Mouse (Mus musculus): ENCODE measurements around the gene Gm14124. TPM values are rescaled to one million over a fixed set of nuclear protein-coding genes. Genes with fewer than 3 reads are reported as not detected.
"Not testable (repeated sequence)": the region's sequence is repeated elsewhere in the genome, so short reads cannot be mapped to it uniquely, and the experiment has no call there.

The Gm14124 gene
- polyA plus RNA-seq (2016; fragmentation: Nextera tagmentation; extraction: Ambion mirVana) = 0.05 TPM in 2 replicates

DNA sequence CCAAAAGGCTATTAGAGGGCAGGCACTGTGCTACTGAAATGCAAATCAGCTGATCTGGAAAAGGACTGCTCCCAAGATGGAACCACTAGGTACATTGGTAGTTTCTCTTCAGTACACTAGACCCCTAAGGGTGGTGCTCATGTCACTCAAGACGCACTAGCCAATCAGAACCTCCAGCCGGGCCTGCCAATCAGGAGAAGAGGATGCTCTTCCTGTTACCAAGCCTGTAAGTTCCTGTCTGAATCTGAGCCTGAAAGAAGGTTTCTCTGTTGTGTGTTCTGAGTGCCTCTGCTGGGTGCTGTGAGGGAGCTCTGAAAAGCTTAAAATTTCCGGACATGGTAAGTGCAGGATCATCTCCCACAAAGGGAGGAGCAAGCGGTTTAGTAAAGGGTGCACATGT lies at the start of gene Gm14124:
TSS of gene Gm14124 (plus strand) at position 227 of the 400 bp plus-strand sequence.
- not testable (repeated sequence) for H3K27ac ChIP-seq; H3K4me1 ChIP-seq; DNase-seq (ENCODE audit: extremely low spot score, low spot score); H3K9me3 ChIP-seq; H3K36me3 ChIP-seq (replicated peaks); H3K27me3 ChIP-seq (ENCODE audit: poor library complexity, severe bottlenecking); H3K4me3 ChIP-seq
- 80% methylated on average over 4 of the region's 4 CpGs for WGBS

- H3K27me3 ChIP-seq (ENCODE audit: poor library complexity, severe bottlenecking); H3K36me3 ChIP-seq (replicated peaks); H3K9me3 ChIP-seq; H3K4me1 ChIP-seq: not testable (repeated sequence)
- 4% methylated on average over 15 of the region's 15 CpGs for WGBS
- Histone ChIP-seq H3K4me3 (peak within 1 kb of the TSS; percentile 51), H3K27ac (peak within 1 kb of the TSS; percentile 80)
- DNase-seq (ENCODE audit: extremely low spot score, low spot score) = peak; percentile 43
Observed at GRCm38 (mm10) chr2:150217600-150218362, 39.5 kb upstream of the Gm14124 start, which contains the start of gene Zfp937. Gene Zfp937 (plus strand): TSS chr2:150218073.

- not testable (repeated sequence) for H3K9me3 ChIP-seq; H3K36me3 ChIP-seq (replicated peaks); DNase-seq (ENCODE audit: extremely low spot score, low spot score); H3K27me3 ChIP-seq (ENCODE audit: poor library complexity, severe bottlenecking); H3K4me1 ChIP-seq
- Histone ChIP-seq H3K4me3 (peak overlapping the region; percentile 51), H3K27ac (peak overlapping the region; percentile 80)
- WGBS = 14% methylated on average over 3 of the region's 4 CpGs
Observed at GRCm38 (mm10) chr2:150218363-150218725, 39.0 kb upstream of the Gm14124 start.

DNA sequence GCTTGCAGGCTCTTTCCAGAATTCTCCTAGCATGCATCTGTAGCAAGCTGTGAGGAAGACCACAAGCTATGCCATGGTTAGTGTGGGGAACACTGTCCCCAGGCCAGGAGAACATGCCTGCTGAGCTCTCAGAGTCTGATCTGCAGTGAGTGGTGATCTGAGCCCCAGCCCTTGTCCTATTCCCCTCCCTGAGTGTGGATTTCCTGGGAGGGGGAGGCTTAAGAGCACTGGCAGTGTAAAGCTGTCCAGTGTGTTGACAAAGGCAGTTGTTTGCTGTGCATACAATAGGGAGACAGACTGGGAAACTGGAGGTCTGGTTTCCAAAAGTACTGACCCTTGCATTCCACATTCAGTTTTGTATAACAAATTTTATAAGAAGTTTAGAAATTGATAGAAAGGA lies 34.1 kb upstream of the Gm14124 start:
- not testable (repeated sequence) for H3K4me1 ChIP-seq; H3K27ac ChIP-seq; H3K4me3 ChIP-seq; DNase-seq (ENCODE audit: extremely low spot score, low spot score); H3K27me3 ChIP-seq (ENCODE audit: poor library complexity, severe bottlenecking); H3K36me3 ChIP-seq (replicated peaks); H3K9me3 ChIP-seq

DNA sequence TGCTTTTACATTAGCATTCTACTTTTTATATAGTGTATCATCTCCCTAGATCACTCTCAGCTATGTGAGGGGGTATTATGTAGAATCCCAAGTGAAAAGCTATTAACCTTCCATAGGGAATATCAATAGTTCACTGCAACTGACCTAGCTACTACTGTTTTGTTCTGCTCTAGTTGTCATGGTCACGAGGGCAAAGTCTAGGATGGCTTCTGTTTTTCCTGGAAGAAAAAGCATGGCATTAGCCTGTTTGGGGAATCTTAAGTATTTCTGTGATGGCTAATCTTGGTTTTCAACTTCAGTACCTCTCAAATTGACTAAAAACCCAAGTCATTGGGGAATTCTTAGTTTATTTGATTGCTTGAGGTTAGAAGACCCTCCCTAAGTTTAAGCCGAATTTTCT lies 14.1 kb upstream of the Gm14124 start:
- no peaks in the 10 kb centered on the region for H3K4me1 ChIP-seq
- no peak overlapping the region for H3K4me3 ChIP-seq
- peaks cover 51% of the 10 kb centered on the region for H3K9me3 ChIP-seq
- peaks cover 26% of the 10 kb centered on the region for H3K36me3 ChIP-seq (replicated peaks)
- H3K27me3 ChIP-seq (ENCODE audit: poor library complexity, severe bottlenecking) = no peaks in the 10 kb centered on the region
- no peak overlapping the region for H3K27ac ChIP-seq
- no peak for DNase-seq (ENCODE audit: extremely low spot score, low spot score)
- WGBS = 86% methylated on average over 2 of the region's 2 CpGs

DNA sequence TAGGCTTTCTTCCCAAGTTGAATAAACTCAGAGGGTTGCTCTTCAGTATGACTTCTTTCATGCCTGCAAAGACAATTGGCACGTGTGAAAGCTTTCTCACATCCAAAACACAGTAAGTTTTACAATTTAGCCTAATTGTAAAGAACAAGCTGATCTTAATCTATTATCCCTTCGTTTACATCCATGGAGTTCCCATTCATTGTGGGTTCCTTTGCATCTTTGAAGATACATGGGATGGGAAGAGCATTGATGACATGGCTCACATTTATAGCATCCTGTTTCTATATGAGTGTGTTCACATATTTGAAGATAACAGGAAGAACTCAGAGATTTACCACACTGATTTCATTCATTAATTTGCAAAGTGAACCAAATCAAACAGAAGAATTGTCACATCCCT lies 1.8 kb upstream of the Gm14124 start, which contains the start of gene Gm21994:
TSS of gene Gm21994 (minus strand) at position 101 of the 400 bp plus-strand sequence.
- H3K36me3 ChIP-seq (replicated peaks); DNase-seq (ENCODE audit: extremely low spot score, low spot score); H3K27me3 ChIP-seq (ENCODE audit: poor library complexity, severe bottlenecking); H3K4me3 ChIP-seq; H3K9me3 ChIP-seq; H3K4me1 ChIP-seq; H3K27ac ChIP-seq: not testable (repeated sequence)
- 58% methylated on average over 2 of the region's 2 CpGs for WGBS

DNA sequence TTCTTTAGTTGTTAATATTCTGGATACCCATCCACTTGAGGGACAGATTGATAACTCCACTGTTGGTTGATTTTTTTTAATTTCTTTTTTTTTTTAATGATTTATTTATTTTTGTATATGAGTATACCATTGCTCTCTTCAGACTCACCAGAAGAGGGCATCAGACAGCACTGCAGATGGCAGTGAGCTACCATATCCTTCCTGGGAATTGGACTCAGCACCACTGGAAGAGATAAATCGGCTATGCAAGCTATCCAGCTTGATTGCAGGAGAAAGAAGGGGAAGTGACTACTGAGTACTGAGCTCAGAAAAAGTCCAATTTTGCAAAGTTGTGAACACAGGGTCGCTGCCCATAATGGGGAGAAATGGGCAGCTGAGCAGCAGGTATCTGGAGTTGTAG lies 456 bp upstream of the Gm14124 start:
- not testable (repeated sequence) for H3K27me3 ChIP-seq (ENCODE audit: poor library complexity, severe bottlenecking); H3K4me1 ChIP-seq; H3K9me3 ChIP-seq; H3K27ac ChIP-seq; DNase-seq (ENCODE audit: extremely low spot score, low spot score); H3K4me3 ChIP-seq; H3K36me3 ChIP-seq (replicated peaks)
- 70% methylated on average over 2 of the region's 2 CpGs for WGBS

- DNase-seq (ENCODE audit: extremely low spot score, low spot score) = no peak
- H3K4me3 ChIP-seq = no peak overlapping the region
- 87% methylated on average over 6 of the region's 6 CpGs for WGBS
- H3K27me3 ChIP-seq (ENCODE audit: poor library complexity, severe bottlenecking) = no peaks in the 10 kb centered on the region
- H3K27ac ChIP-seq = no peak overlapping the region
- peaks cover 2% of the 10 kb centered on the region; the same call in 1 of the 2 replicates for H3K9me3 ChIP-seq
- no peaks in the 10 kb centered on the region for H3K4me1 ChIP-seq
- no peaks in the 10 kb centered on the region for H3K36me3 ChIP-seq (replicated peaks)
Observed at GRCm38 (mm10) chr2:150293669-150294068, 36.4 kb downstream of the Gm14124 start.

GRCm38 (mm10) chr2:150299096-150299495 lies 41.8 kb downstream of the Gm14124 start:
- Histone ChIP-seq H3K4me1 (no peaks in the 10 kb centered on the region), H3K9me3 (no peaks in the 10 kb centered on the region; the same call in 1 of the 2 replicates), H3K27me3 (ENCODE audit: poor library complexity, severe bottlenecking) (no peaks in the 10 kb centered on the region), H3K36me3 (replicated peaks) (no peaks in the 10 kb centered on the region), H3K27ac (no peak overlapping the region), H3K4me3 (no peak overlapping the region)
- 50% methylated on average over 1 of the region's 1 CpGs for WGBS
- no peak for DNase-seq (ENCODE audit: extremely low spot score, low spot score)

DNA sequence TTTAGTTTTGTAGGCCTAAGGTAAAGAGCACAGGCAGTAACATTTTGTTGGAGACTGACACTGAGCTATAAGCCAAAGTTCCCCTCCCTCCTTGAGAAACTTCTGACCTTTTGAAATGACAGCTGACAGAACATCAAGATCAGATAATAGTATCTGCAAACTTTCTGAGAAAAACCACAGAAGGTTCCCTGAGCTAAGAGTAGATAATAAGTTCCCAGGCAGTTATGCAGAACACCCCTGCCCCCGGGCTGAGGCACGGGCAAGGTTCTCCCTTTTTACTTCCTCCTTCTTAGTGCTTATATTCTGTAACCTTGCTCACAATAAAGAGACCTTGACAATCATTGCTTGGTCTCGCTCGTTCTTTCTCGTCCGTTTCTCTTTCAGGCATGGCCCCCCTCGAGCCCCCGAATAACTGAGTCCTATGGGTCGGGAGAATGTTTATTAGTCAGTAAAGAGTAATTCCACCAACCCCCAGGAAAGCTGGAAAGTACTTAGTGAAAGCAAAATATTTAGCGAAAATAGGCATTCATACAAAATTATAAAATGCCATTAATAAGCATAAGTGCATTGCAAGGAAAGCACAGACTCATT lies 50.0 kb downstream of the Gm14124 start:
- H3K36me3 ChIP-seq (replicated peaks) = no peaks in the 10 kb centered on the region
- H3K9me3 ChIP-seq = peaks cover 7% of the 10 kb centered on the region; the same call in 1 of the 2 replicates
- H3K27ac ChIP-seq = no peak overlapping the region
- no peaks in the 10 kb centered on the region for H3K4me1 ChIP-seq
- no peak overlapping the region for H3K4me3 ChIP-seq
- no peak for DNase-seq (ENCODE audit: extremely low spot score, low spot score)
- no peaks in the 10 kb centered on the region for H3K27me3 ChIP-seq (ENCODE audit: poor library complexity, severe bottlenecking)
- 93% methylated on average over 10 of the region's 10 CpGs for WGBS

GRCm38 (mm10) chr2:150310952-150311884 lies 53.9 kb downstream of the Gm14124 start:
- peak; percentile 82 for DNase-seq (ENCODE audit: extremely low spot score, low spot score)
- Histone ChIP-seq H3K27ac (peak overlapping the region; percentile 86), H3K9me3 (peaks cover 26% of the 10 kb centered on the region), H3K36me3 (replicated peaks) (peaks cover 22% of the 10 kb centered on the region), H3K4me3 (peak overlapping the region; percentile 59)
- H3K4me1 ChIP-seq; H3K27me3 ChIP-seq (ENCODE audit: poor library complexity, severe bottlenecking): not testable (repeated sequence)
- 18% methylated on average over 19 of the region's 19 CpGs for WGBS

GRCm38 (mm10) chr2:150316140-150316539 lies 58.8 kb downstream of the Gm14124 start:
- H3K9me3 ChIP-seq = peaks cover 67% of the 10 kb centered on the region
- H3K36me3 ChIP-seq (replicated peaks) = peaks cover 56% of the 10 kb centered on the region
- H3K4me3 ChIP-seq = no peak overlapping the region
- no peak for DNase-seq (ENCODE audit: extremely low spot score, low spot score)
- H3K4me1 ChIP-seq = no peaks in the 10 kb centered on the region
- no peaks in the 10 kb centered on the region for H3K27me3 ChIP-seq (ENCODE audit: poor library complexity, severe bottlenecking)
- H3K27ac ChIP-seq = no peak overlapping the region
